Mouse (Mus musculus) subcutaneous adipose tissue, adult 2 months (tissue): ENCODE results near the gene Smgc. TPM values are rescaled to one million over a fixed set of nuclear protein-coding genes. Genes with fewer than 3 reads are reported as not detected.

Experiments
- polyA plus RNA-seq: library from polyadenylated mRNA; depleted of rRNA; stranded (reverse); fragments of >200 nt; gene quantifications from 2 replicates; pipeline ENCODE4 v1.2.3, GENCODE M21; 2012; ENCODE audit warnings: low replicate concordance; rRNA removed

Smgc gene
- polyA plus RNA-seq: not detected in 2 replicates

GRCm38 (mm10) chr15:91837965-91838364 is at the start of gene Smgc:
Gene Smgc, plus strand, starts transcription at chr15:91838265.

Other genes with a start within 250 kb of the Smgc start
- 3.1 and 4.2 TPM in 2 replicates for gene Lrrk2, start 165.1 kb upstream of the Smgc start, polyA plus RNA-seq
- gene Cntn1, start 212.9 kb downstream of the Smgc start, polyA plus RNA-seq: 0.75 and 5.7 TPM in 2 replicates